Mouse (Mus musculus) gastrocnemius, adult 8-10 months (tissue): Measurements from ENCODE around the gene D130043K22Rik. TPM values are rescaled to one million over a fixed set of nuclear protein-coding genes. Genes with fewer than 3 reads are reported as not detected.

Source experiments
- DNase-seq, 2 experiments: peaks; one replicate each; pipeline ENCODE4 v3.0.0; 2022; ENCODE audit warnings: low spot score in 2 of 2
- total RNA-seq, 4 experiments: library from RNA; stranded (reverse); gene quantifications; 2 replicates each; pipeline ENCODE4 v1.2.4; 2022

D130043K22Rik gene
- total RNA-seq: not detected

DNA sequence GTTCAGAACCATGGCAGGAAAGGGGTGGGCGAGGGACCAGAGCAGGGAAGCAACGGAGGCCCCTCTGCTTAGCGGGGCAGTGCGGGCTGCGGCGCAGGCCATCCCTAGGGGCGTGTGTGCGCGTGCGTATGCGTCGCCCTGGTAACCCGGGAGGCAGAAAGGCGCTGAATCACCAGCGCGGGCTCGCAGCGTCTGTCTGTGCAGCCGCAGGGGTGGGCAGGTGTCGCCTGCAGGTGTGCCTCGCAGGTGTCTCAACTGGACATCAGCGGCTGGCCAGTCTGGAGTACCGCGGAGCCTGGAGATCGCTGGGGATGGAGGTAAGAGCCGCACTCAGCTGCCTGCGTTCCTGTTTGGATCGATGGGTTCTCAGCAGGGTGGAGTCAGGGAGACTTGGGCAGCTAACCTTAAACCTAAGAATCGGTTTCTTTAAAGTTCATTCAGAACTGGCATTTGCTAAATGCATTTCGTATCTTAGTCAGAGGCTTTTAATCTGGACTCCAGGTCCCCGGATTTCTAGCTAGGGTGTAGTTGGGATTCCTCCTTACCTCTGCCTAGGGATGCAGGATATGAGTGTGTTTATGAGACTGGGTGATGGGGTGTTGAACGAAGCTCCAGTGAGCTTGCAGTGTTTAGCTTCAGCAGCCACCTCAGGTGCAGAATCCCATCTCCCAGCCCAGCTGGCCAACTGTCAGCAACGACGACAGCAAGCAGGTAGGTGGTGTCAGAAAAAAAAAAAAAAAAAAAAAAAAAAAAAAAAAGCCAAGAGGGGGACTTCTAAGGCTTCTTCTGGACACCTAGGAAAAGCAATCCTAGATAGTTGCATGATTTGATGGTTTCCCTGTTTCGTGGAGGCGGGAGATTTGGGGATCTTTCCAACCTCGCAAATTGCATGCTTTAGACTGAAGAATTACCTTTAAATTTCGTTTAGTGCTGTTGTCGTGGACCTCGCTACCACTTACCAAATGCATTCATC lies at the start of gene D130043K22Rik:
Gene D130043K22Rik (plus strand): TSS at position 153 of the 973 bp plus-strand sequence.
- DNase-seq: no peak

DNA sequence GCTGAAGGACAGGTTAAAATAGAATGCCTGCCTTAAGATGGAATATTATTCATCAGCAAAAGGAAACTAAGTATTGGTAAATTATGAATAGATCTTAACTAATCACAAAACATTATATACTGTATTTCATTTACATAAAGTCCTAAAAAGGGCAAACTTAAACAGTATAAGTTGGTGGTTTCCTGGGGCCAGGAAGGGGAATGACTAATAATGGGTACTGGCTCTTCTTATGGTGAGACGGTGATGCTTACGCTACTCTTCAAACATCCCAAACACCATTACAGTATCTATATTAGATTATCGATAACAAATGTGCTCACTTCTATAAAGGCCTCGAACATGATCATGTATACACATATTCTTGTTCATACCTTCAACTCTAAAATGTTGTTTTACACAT lies 46.2 kb upstream of the D130043K22Rik start:
- DNase-seq: no peak

DNA sequence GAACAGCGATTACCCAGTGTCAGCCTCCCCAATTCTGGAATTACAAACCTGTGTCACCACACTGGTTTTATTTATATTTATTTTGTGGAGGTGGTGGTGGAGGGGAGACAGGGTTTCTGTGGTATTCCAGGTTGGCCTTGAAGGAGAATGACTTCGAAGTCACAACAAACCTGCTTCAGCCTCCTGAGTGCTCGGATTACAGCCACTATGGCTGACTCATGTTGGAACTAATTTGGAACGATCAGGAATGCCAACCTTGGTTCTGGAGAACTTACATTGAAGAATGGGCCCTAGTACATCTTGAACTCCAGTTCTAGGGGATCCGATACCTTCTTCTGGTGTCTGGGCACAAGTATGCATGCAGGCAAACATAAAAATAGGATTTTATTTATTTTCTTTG lies 45.6 kb upstream of the D130043K22Rik start:
- no peak for DNase-seq

DNA sequence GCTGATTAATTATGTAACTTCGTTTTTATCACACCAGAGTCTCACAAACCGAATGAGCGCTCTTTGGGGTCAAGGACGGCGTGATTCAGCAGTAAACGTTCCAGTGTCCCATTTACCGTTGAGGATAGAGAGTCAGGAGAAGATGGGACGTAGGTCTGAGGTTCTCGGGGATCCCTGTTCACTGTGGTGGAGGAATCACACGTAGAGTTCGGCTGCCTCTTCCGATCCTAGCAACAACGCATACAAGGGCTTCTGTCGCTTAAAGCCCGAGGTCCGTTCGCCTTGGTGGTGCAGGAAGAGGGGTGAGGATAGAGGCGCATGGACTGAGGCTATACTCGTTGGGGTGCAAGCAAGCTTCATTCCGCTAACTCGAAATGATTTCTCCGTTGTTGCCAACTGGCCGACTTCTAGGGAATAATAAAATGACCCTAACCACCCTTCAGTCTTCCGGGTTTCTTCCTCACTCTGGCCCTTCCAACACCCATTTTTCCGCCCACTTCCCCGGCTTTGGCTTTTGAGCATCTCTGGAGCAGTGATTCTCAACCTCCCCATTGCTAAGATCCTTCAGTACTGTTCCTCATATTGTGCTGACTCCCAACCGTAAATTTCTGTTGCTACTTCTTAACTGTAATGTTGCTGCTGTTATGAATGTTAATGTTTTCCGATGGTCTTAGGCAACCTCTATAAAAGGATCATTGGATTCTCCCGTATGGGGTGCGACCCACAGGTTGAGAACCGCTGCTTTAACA lies 44.8 kb upstream of the D130043K22Rik start:
- DNase-seq: peak; percentile 17 to 22

DNA sequence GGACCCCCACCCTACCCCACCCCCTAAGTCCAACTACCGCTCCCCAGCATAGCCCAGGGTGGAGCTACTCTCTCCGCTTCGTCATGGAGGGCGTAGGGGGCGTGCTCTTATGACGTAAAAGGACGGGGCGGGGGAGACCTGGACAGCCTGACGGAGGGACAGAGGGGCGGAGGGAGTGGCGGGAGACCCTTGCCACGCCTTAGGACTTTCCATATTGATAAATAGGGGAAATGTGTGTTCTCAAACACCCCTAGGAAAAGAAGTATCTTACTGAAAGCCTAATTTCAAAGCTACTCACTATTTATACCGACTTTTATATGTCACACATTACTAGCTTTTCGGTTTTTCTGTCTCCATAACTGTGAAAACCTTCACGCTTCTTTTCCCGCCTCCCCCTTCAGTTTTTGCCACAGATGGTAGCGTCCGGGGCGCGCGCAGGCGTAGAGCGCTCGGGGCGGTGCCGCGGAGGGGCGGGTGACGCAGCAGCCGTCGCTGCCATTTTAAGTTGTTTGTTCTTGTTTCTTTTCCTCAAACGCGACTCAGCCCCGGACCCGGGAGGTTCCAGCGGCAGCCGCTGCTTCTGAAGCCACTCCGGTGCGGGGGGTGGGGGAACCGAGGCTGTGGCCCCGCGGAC lies 44.1 kb upstream of the D130043K22Rik start:
- peak; percentile 95 for DNase-seq

DNA sequence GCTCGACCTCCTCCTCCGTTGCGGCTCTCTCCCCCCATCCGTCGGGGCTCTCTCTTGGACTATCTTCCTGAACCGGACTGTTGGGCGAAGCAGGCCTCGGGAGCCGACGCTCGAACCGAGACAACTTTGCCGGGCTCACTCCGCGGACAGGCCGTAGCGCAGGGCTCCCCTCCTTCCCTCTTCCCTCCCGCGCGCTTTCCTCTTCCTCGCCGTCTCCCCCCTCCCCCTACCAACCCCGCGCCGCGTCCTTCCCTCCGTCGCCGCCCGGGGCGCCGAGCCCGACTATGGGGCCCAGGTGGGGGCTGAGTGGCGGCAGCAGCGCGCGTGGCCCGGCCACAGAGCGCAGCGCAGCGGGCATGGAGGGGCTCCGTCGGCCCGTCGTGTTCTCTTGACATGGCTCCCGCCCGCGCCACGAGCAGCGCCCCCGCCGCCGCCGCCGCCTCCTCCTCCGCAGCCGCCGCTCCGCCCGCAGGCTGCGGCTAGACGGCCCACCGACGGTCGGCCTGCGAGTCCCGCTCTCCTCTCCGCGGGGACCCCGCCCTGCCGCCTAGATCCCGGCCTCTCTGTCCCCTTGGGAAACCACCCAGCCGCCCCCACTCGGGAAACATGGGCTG lies 43.5 kb upstream of the D130043K22Rik start, which contains the start of gene BC005537:
Gene BC005537 (plus strand): TSS at position 350 of the 614 bp plus-strand sequence.
- DNase-seq: peak; percentile 13 to 32

DNA sequence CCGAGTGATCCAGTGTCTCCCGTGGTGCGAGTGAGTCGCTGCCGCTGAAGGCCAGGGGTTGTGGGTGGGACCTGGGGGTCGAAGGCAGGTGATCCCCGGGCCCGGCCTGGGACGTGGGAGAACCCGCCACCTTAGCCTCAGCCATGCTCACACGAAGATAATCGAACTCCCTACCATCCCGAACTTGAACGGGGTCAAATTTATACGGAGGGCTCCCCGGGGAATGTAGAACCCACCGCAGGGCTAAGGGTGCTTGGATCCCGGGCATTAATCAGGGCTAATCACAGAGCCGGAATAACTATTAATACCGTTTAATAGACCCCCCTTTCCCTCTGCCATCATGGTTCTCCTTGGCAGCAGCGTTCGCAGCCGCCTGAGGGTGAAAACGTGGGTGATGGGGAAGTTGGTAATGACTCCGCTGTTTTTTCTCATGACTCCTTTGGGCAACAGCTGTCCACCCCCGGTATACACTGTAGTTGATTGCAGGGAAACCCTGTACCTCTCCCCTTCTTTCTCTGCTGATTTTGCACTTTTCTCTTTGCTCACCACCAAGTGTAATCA lies 42.7 kb upstream of the D130043K22Rik start:
- no peak for DNase-seq

DNA sequence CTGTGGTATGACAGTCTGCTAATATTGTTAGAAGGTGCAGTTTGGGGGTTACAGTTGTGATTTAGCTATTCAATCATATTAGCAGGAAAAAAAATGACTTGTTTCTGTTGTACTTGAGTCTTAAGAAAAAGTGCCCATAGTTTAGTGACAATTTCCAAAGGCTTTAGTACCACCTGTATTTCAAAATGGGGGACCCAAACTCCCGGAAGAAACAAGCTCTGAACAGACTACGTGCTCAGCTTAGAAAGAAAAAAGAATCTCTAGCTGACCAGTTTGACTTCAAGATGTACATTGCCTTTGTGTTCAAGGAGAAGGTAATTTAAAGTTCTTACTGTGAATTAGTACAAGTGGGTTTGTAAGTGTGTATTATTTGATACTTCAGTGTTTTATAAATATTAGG lies 41.7 kb upstream of the D130043K22Rik start:
- no peak for DNase-seq

DNA sequence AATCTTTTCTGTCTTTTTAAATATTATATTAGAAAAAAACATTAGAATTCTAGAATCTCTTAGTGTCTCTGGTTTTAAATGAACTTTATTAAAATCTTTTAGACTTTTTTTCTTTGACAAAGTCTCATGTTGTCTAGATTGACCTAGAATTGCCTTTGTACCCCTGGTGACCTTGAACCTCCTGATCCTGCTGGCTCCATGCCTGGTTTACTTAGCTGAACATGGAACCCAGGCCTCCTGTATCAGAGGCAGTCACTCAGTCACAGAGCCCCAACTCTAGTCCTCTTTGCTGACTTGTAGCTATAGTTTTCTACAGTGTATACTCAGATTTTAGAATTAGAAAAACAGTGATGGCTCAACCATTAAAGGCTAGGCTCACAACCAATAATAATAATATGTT lies 38.9 kb upstream of the D130043K22Rik start:
- DNase-seq: no peak

DNA sequence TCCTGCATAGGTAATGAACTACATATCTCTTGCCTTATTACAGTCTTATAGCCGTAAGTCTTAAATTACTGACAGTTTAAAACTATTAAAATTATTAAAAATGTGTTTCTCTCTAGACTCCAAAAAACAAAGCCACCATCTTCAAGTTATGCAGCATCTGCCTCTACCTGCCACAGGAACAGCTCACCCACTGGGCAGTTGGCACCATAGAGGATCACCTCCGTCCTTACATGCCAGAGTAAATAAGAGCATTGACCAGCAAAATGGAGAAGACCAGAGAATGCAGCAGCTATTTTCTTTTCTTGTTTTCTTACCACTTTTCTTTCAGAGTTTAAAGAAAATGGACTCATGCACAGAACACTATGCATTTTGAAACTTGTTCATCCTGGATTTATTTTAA lies 32.4 kb upstream of the D130043K22Rik start:
- DNase-seq: no peak

DNA sequence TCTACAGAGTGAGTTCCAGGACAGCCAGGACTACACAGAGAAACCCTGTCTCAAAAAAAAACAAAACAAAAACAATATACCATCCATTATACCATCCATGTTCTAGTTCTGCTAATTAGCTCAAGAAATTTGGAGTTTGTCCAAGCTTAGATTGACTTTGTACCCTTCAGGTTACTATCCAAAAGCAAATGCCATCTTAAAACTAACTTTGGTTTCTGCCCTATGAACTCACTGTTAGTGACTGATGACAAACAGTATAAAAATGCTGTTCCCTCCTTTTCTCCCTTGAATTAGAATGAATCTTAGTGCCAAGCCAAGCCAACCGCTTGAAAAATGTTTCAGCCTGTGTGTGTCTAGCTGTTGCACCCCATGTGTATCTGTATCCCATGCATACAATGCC lies 30.3 kb upstream of the D130043K22Rik start:
- no peak for DNase-seq

DNA sequence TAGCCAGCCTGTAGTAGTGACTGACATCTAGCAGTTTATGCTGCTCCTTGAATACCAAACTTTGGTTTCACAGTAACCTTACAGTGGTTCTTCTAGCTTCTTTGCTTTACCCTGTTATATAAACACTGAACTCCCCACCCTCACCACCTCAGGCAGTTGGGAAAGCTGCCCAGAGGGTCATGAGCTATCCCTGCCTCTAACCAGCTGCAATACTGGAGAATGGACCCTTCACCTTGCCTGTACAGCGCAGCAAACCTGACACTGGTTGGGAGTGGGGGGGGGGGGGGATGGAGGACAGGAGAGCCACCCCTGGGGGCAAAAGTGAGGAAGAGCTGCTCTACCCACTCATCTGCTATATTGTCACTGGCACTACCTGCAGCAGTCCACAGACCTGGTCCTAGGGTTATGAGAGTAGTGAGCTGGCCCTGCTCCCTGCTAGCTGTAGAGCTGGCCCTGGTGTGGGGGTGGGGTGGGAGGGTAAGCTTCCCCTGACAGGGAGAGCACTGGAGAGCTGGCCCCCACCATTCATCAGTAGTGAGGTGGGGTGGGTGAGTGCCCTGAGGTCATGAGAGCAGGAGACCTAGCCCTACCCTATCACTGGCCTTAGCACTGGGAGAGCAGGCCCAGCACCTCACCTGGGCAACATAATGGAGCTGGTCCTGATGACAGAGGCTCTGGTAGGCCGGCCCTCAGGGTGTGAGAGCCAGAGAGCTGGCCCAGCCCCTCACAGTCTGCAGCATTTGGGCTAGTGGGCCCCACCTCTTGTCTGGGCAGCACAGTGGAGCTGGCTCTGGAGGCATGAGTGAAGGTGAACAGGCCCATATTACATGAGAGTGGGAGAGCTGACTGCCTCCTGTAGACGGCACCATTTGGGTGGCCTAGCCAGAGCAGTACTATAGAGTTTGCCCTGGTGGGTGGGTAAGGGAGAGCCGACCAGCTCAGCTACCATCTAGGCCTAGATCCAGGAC lies 28.5 kb upstream of the D130043K22Rik start:
- no peak for DNase-seq

DNA sequence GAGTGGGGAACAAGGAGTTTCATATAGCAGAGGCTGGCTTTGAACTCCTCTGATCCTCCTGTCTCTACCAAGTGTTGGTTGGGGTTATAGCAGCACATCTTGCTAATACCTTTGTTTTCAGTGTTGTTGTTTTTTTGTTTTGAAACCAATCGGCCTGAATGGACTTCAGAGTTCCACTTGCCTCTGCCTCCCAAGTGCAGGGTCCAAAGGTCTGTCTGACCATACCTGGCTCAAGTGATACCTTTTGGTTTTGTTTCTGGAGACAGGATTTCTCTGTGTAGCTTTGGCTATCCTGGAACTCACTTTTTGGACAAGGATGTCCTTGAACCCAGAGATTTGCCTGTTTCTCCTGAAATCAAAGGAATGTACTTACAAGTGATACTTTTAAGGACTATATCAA lies 25.0 kb upstream of the D130043K22Rik start:
- DNase-seq: no peak

DNA sequence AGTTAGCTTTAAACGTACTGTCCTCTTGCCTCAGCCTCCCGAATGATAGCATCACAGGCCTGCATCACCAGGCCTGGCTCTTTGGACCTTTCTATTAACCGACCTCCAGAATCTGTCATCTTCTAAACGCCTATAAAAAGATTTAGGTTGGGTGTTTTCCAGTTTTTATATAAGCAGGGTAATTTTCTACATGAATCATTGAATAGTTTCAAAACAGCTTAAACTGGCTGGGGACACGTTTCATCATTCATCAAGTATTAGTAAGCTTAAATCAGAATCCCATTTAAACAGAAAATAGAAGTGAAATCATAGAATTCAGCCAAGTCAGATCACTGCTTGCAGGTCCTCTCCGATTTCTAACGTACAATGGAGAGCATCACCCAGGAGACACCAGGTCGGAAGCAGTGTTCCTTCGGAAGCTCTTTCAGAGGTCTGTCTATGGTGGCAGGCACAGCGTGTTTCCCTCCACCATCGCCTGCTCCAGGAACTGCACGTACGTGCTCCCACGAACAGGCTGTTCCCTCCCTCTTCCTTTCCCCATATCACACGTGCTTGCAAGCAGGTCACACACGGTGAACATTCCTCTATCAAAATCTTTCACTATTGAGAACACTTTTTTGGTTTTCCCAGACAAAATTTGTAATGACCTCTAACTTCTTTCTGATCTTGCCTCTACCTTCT lies 22.1 kb upstream of the D130043K22Rik start:
- no peak for DNase-seq

DNA sequence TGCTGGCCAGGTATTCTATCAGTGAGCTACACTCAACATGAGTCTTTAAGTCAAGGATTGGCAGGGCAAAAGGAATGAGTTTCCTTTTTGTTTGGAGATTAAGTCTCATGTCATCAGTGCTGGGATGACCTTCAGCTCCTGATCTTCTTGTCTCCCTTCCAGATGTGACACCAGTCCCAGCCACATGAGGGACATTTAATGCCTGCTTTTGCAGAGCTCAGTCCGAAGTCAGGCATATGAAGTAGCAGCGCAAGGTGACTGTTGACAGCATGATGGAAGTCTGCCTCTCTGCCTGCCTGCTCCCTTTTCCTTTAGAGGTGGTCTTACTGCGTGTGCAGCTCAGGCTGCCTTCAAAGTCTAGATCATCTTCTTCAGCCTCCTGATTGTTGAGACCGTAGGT lies 20.3 kb upstream of the D130043K22Rik start:
- DNase-seq: no peak

DNA sequence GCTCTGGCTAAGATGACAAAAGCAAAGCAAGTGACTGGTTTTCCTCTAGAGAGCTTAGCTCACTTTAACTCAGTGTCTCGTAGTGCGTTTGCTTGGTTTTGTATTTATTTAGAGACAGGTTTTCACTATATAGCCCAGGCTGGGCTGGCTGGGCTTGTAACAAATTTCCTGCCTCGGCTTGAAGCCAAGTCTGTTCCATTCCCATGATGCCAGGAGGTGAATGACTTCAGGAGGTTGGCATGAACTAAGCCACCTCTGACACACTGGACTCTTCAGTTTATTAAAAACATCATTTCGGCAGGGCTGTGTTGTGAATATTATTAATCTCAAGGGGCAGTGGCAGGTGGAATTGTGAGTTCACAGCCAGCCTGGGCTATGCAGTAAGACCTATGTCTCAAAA lies 19.3 kb upstream of the D130043K22Rik start:
- no peak for DNase-seq

DNA sequence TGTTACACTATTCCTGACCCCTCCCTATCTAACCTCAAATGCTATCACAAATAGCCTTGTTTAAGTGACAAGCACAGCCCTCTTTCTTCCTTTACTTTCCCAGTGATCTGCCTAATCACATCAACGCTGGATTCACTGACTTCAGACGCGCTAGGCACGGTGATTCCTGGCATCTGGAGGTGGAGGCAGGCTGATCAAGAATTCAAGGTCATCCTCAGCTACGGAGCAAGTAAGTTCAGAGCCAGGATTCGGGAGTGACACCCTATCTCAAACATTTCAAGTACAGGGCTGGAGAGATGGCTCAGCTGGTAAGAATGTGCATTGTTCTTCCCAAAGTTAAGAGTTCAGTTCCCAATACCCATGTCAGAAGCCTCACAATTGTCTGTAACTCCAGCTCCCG lies 18.8 kb upstream of the D130043K22Rik start:
- DNase-seq: no peak

DNA sequence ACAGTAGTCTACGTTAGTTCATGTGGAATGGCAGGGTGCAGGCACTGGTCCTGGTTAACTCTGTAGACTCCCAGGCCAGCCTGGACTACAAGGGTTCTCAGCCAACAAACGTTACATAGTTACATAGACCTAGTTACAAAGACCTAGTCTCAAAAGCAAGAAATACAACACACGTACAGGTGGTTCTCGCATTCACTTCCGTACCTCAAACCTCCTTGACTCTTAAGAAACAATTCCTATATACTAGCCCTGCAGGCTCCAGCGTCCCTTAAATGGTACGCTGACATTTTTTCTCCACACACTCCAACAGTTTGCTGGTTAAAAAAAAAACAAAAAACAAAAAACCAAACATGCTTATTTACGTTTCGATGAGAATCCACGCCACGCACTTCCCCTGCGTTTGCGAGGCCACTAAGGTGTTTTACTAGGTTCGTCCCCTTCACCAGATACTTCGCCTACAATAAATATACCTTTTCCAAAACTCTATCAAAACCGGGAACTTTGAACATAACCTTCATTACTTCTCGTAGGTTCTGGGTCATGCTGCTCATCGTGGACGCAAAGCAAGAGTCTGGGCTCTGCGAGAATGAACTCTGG lies 14.1 kb upstream of the D130043K22Rik start:
- DNase-seq: no peak
